Mouse (Mus musculus) olfactory bulb, adult 2 months (tissue): ENCODE results near the gene Qsox2. TPM values are rescaled to one million over a fixed set of nuclear protein-coding genes. Genes with fewer than 3 reads are reported as not detected.

Experiments
- H3K27ac ChIP-seq: fragments of 200-500 bp; 2 replicates; pipeline ENCODE4 v1.5.1; 2012; ENCODE audit warnings: low read depth, low read length; ENCODE audit not compliant: insufficient read depth
- H3K4me1 ChIP-seq: fragments of 200-500 bp; 2 replicates; pipeline ENCODE4 v1.6.1; 2012; ENCODE audit warnings: low read length; ENCODE audit not compliant: control insufficient read depth, insufficient read depth
- H3K4me3 ChIP-seq: fragments of 200-500 bp; 2 replicates; pipeline ENCODE4 v1.5.1; 2012; ENCODE audit warnings: mild to moderate bottlenecking, low read depth, low read length, moderate library complexity; ENCODE audit not compliant: insufficient read depth
- CTCF ChIP-seq: fragments of 200-500 bp; IDR thresholded peaks from 2 replicates; pipeline ENCODE4 v1.5.1; 2012; ENCODE audit warnings: low read depth, mild to moderate bottlenecking, low read length, moderate library complexity; ENCODE audit not compliant: insufficient read depth
- POLR2A ChIP-seq: fragments of 200-500 bp; IDR thresholded peaks from 2 replicates; pipeline ENCODE4 v1.6.1; 2012; ENCODE audit warnings: mild to moderate bottlenecking, low read depth, low read length, moderate library complexity; ENCODE audit not compliant: insufficient read depth
- WGBS: fragments of 180-500 bp; shearing (Covaris S2); methylation state at CpG from one replicate; pipeline ENCODE4 v1.1.7; 2018; 5-methylcytosine and 5-hydroxymethylcytosine counted together
- polyA plus RNA-seq: library from polyadenylated mRNA; stranded (reverse); fragments of >200 nt; gene quantifications from 2 replicates; pipeline ENCODE4 v1.2.4, GENCODE M21; 2012; ENCODE audit warnings: low replicate concordance; ENCODE audit not compliant: missing spikeins, insufficient read depth, insufficient read length

Gene Qsox2
- polyA plus RNA-seq: not detected in 2 replicates

GRCm38 (mm10) chr2:26237290-26237782 is at the start of gene Qsox2:
Qsox2 (minus strand) TSS chr2:26237525.
- peak within 1 kb of the TSS; percentile 83 for H3K4me3 ChIP-seq
- H3K4me1 ChIP-seq: peaks cover 20% of the 10 kb centered on the region
- TF ChIP-seq POLR2A (peak; percentile 90), CTCF (no peak)
- H3K27ac ChIP-seq: peak within 1 kb of the TSS; percentile 35; the same call in 1 of the 2 replicates
- 2% methylated on average over 35 of the region's 36 CpGs for WGBS

- WGBS: 89% methylated on average over 7 of the region's 7 CpGs
- H3K4me3 ChIP-seq: no peak overlapping the region
- H3K27ac ChIP-seq: no peak overlapping the region
- TF ChIP-seq POLR2A (no peak), CTCF (no peak)
- no peaks in the 10 kb centered on the region for H3K4me1 ChIP-seq
Measured at GRCm38 (mm10) chr2:26286391-26286790, 49.1 kb upstream of the Qsox2 start.

GRCm38 (mm10) chr2:26285804-26286203 is 48.5 kb upstream of the Qsox2 start:
- Histone ChIP-seq H3K4me3 (no peak overlapping the region), H3K4me1 (no peaks in the 10 kb centered on the region), H3K27ac (no peak overlapping the region)
- TF ChIP-seq CTCF: no peak
- 56% methylated on average over 7 of the region's 7 CpGs for WGBS

GRCm38 (mm10) chr2:26280594-26280993 is 43.3 kb upstream of the Qsox2 start:
- Histone ChIP-seq H3K27ac (no peak overlapping the region), H3K4me1 (no peaks in the 10 kb centered on the region), H3K4me3 (no peak overlapping the region)
- 81% methylated on average over 11 of the region's 11 CpGs for WGBS
- TF ChIP-seq POLR2A: no peak
- no peak for TF ChIP-seq CTCF

- Histone ChIP-seq H3K4me3 (no peak overlapping the region), H3K27ac (no peak overlapping the region), H3K4me1 (no peaks in the 10 kb centered on the region)
- TF ChIP-seq POLR2A: no peak
- TF ChIP-seq CTCF: no peak
- 90% methylated on average over 3 of the region's 3 CpGs for WGBS
Measured at GRCm38 (mm10) chr2:26279712-26280111, 42.4 kb upstream of the Qsox2 start.

- no peak overlapping the region for H3K27ac ChIP-seq
- 23% methylated on average over 7 of the region's 7 CpGs for WGBS
- no peak overlapping the region for H3K4me3 ChIP-seq
- H3K4me1 ChIP-seq: peaks cover 3% of the 10 kb centered on the region; the same call in 1 of the 2 replicates
- TF ChIP-seq POLR2A (no peak), CTCF (no peak)
Measured at GRCm38 (mm10) chr2:26273611-26274010, 36.3 kb upstream of the Qsox2 start.

- TF ChIP-seq POLR2A (no peak), CTCF (no peak)
- H3K4me1 ChIP-seq: peaks cover 3% of the 10 kb centered on the region; the same call in 1 of the 2 replicates
- 66% methylated on average over 3 of the region's 3 CpGs for WGBS
- H3K27ac ChIP-seq: no peak overlapping the region
- no peak overlapping the region for H3K4me3 ChIP-seq
Measured at GRCm38 (mm10) chr2:26268216-26268615, 30.9 kb upstream of the Qsox2 start.

- WGBS: 84% methylated on average over 10 of the region's 10 CpGs
Measured at GRCm38 (mm10) chr2:26266066-26266742, 28.9 kb upstream of the Qsox2 start.

GRCm38 (mm10) chr2:26265095-26265494 is 27.8 kb upstream of the Qsox2 start:
- Histone ChIP-seq H3K27ac (no peak overlapping the region), H3K4me1 (no peaks in the 10 kb centered on the region; the same call in 1 of the 2 replicates), H3K4me3 (no peak overlapping the region)
- 79% methylated on average over 2 of the region's 2 CpGs for WGBS
- TF ChIP-seq CTCF (no peak), POLR2A (no peak)

More at GRCm38 (mm10) chr2:26266066-26266742, 28.9 kb upstream of the Qsox2 start:
- no peaks in the 10 kb centered on the region; the same call in 1 of the 2 replicates for H3K4me1 ChIP-seq
- H3K4me3 ChIP-seq: no peak overlapping the region
- TF ChIP-seq CTCF (no peak), POLR2A (no peak)
- no peak overlapping the region for H3K27ac ChIP-seq

GRCm38 (mm10) chr2:26264646-26265045 is 27.3 kb upstream of the Qsox2 start:
- Histone ChIP-seq H3K4me3 (no peak overlapping the region), H3K4me1 (no peaks in the 10 kb centered on the region; the same call in 1 of the 2 replicates), H3K27ac (no peak overlapping the region)
- TF ChIP-seq POLR2A: no peak
- no peak for TF ChIP-seq CTCF
- WGBS: 81% methylated on average over 4 of the region's 4 CpGs
